Mouse (Mus musculus): ENCODE measurements around the gene Erlin1. TPM values are rescaled to one million over a fixed set of nuclear protein-coding genes. Genes with fewer than 3 reads are reported as not detected.
A peak's percentile ranks its signal among the peaks of the same experiment; 100 is the strongest.

The Erlin1 gene
- polyA plus RNA-seq, 1 experiment from 2014 or later, result 38.9 TPM

DNA sequence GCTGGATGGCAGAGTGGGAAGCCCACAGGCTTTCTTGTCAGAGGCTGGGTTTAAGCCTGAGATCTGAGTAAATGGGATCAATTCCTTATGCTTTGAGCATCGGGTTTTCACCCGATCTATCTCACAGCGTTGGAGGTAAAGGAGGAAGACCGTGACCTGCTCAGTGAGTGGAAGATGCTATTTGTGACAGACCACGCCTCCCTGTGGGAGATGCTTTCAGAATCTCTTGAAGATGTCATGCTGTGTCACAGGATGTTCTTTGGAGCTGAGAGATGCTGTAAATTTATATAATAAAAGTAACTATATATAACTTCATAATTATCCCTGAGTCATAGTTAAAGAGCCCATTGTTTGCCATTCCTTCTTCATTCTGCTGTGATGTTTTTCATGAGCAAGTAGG, 68.9 kb downstream of the Erlin1 start:
- 79% methylated on average over 5 of the region's 5 CpGs for WGBS
- Histone ChIP-seq H3K9me3 (ENCODE audit: control insufficient read depth, low read depth, low read length) (no peaks in the 10 kb centered on the region), H3K27ac (ENCODE audit: low read length) (no peak overlapping the region), H3K9ac (replicated peaks; ENCODE audit: low read depth, low read length) (no peak overlapping the region), H3K27me3 (ENCODE audit: control insufficient read depth, insufficient read depth, low read length) (no peaks in the 10 kb centered on the region), H3K4me2 (replicated peaks; ENCODE audit: low read depth, low read length) (no peak overlapping the region), H3K4me1 (ENCODE audit: control insufficient read depth, insufficient read depth, low read length) (no peaks in the 10 kb centered on the region), H3K36me3 (ENCODE audit: control insufficient read depth, insufficient read depth, low read length) (no peaks in the 10 kb centered on the region), H3K4me3 (ENCODE audit: low read depth, low read length) (no peak overlapping the region)
- no peak for ATAC-seq (ENCODE audit: insufficient number of reproducible peaks, insufficient read depth, low FRiP score, low read depth)

DNA sequence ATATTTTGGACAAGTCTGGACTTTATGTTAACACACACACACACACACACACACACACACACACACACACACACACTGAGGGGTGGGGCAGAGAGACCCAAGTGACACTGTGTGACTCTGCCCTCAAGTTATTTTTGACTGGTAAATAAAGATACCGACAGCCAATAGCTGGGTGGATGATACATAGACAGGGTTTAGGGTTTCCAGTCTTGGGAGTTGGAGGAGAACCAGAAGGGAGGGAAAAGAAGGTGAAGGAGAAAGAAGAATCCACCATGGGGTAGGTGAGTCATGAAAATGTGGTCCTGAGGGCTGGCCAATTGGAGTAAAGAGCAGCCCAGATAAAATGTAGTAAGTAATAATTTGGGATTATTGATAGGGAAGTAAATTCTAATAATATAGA, 69.5 kb downstream of the Erlin1 start:
- no peaks in the 10 kb centered on the region for H3K36me3 ChIP-seq (ENCODE audit: control insufficient read depth, insufficient read depth, low read length)
- no peaks in the 10 kb centered on the region for H3K4me1 ChIP-seq (ENCODE audit: control insufficient read depth, insufficient read depth, low read length)
- H3K9me3 ChIP-seq (ENCODE audit: control insufficient read depth, low read depth, low read length), result no peaks in the 10 kb centered on the region
- no peak overlapping the region for H3K4me3 ChIP-seq (ENCODE audit: low read depth, low read length)
- no peak overlapping the region for H3K27ac ChIP-seq (ENCODE audit: low read length)
- H3K27me3 ChIP-seq (ENCODE audit: control insufficient read depth, insufficient read depth, low read length), result no peaks in the 10 kb centered on the region
- ATAC-seq (ENCODE audit: insufficient number of reproducible peaks, insufficient read depth, low FRiP score, low read depth), result no peak
- 61% methylated on average over 1 of the region's 1 CpGs for whole genome bisulfite sequencing
- no peak overlapping the region for H3K4me2 ChIP-seq (replicated peaks; ENCODE audit: low read depth, low read length)
- no peak overlapping the region for H3K9ac ChIP-seq (replicated peaks; ENCODE audit: low read depth, low read length)

- no peak for ATAC-seq (ENCODE audit: insufficient number of reproducible peaks, insufficient read depth, low FRiP score, low read depth)
Measured at GRCm38 (mm10) chr19:43998802-43999527, 70.6 kb downstream of the Erlin1 start.

DNA sequence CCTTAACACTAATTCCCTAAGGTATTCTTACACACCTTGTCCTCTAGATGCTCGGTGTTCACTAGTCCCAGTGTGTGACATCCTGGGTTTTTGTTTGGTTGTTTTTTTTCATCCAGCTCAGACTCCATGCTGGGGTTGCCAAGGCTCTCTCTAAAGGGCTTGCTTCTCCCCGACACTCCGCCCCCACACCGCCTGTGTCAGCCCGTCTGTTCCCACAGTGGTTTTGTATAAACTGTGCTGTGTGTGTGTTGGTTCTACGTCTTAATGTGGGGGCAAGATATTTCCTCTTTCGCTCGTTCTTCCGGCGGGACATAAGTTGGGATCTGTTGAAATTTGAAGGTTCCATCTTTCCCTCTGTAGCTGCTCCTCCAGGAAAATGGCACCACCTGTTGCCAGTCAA, 71.5 kb downstream of the Erlin1 start:
- Histone ChIP-seq H3K9me3 (ENCODE audit: control insufficient read depth, low read depth, low read length) (no peaks in the 10 kb centered on the region), H3K4me1 (ENCODE audit: control insufficient read depth, insufficient read depth, low read length) (no peaks in the 10 kb centered on the region), H3K27ac (ENCODE audit: low read length) (no peak overlapping the region), H3K36me3 (ENCODE audit: control insufficient read depth, insufficient read depth, low read length) (no peaks in the 10 kb centered on the region), H3K4me3 (ENCODE audit: low read depth, low read length) (no peak overlapping the region), H3K4me2 (replicated peaks; ENCODE audit: low read depth, low read length) (no peak overlapping the region), H3K27me3 (ENCODE audit: control insufficient read depth, insufficient read depth, low read length) (no peaks in the 10 kb centered on the region), H3K9ac (replicated peaks; ENCODE audit: low read depth, low read length) (no peak overlapping the region)
- no peak for ATAC-seq (ENCODE audit: insufficient number of reproducible peaks, insufficient read depth, low FRiP score, low read depth)
- 72% methylated on average over 10 of the region's 10 CpGs for WGBS

More at GRCm38 (mm10) chr19:43998802-43999527, 70.6 kb downstream of the Erlin1 start:
- WGBS, result 81% methylated on average over 11 of the region's 11 CpGs
- no peak overlapping the region for H3K4me3 ChIP-seq (ENCODE audit: low read depth, low read length)
- no peaks in the 10 kb centered on the region for H3K9me3 ChIP-seq (ENCODE audit: control insufficient read depth, low read depth, low read length)
- H3K27me3 ChIP-seq (ENCODE audit: control insufficient read depth, insufficient read depth, low read length), result no peaks in the 10 kb centered on the region
- no peak overlapping the region for H3K27ac ChIP-seq (ENCODE audit: low read length)
- H3K4me2 ChIP-seq (replicated peaks; ENCODE audit: low read depth, low read length), result no peak overlapping the region
- H3K9ac ChIP-seq (replicated peaks; ENCODE audit: low read depth, low read length), result no peak overlapping the region
- no peaks in the 10 kb centered on the region for H3K36me3 ChIP-seq (ENCODE audit: control insufficient read depth, insufficient read depth, low read length)
- no peaks in the 10 kb centered on the region for H3K4me1 ChIP-seq (ENCODE audit: control insufficient read depth, insufficient read depth, low read length)

DNA sequence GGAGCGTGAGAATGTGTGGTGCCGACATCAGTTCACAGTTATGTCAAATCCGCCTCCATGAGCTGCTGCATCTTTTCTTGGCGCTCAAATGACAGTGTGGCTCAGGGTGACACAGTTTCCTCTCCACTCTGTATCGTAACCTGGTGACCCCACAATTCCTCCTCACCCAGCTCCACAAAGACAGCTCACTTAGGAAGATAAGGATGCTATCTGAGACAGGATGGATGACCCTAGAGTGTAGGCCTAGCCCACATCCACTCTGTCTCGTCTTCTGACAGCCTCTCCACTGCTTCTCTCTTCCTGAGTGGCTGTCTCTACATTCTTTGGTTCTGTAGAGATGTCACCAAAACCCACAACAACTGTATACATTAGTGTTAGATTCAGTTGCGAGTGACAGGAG, 74.2 kb downstream of the Erlin1 start:
- Histone ChIP-seq H3K9ac (replicated peaks; ENCODE audit: low read depth, low read length) (no peak overlapping the region), H3K9me3 (ENCODE audit: control insufficient read depth, low read depth, low read length) (no peaks in the 10 kb centered on the region), H3K4me2 (replicated peaks; ENCODE audit: low read depth, low read length) (no peak overlapping the region), H3K4me3 (ENCODE audit: low read depth, low read length) (no peak overlapping the region), H3K27me3 (ENCODE audit: control insufficient read depth, insufficient read depth, low read length) (no peaks in the 10 kb centered on the region), H3K36me3 (ENCODE audit: control insufficient read depth, insufficient read depth, low read length) (no peaks in the 10 kb centered on the region), H3K27ac (ENCODE audit: low read length) (no peak overlapping the region), H3K4me1 (ENCODE audit: control insufficient read depth, insufficient read depth, low read length) (no peaks in the 10 kb centered on the region)
- no peak for ATAC-seq (ENCODE audit: insufficient number of reproducible peaks, insufficient read depth, low FRiP score, low read depth)
- 51% methylated on average over 7 of the region's 7 CpGs for WGBS

- no peaks in the 10 kb centered on the region for H3K9me3 ChIP-seq (ENCODE audit: control insufficient read depth, low read depth, low read length)
- H3K4me1 ChIP-seq (ENCODE audit: control insufficient read depth, insufficient read depth, low read length), result no peaks in the 10 kb centered on the region
- no peak overlapping the region for H3K4me3 ChIP-seq (ENCODE audit: low read depth, low read length)
- WGBS, result 51% methylated on average over 4 of the region's 4 CpGs
- no peak overlapping the region for H3K9ac ChIP-seq (replicated peaks; ENCODE audit: low read depth, low read length)
- no peak for ATAC-seq (ENCODE audit: insufficient number of reproducible peaks, insufficient read depth, low FRiP score, low read depth)
- H3K4me2 ChIP-seq (replicated peaks; ENCODE audit: low read depth, low read length), result no peak overlapping the region
- no peak overlapping the region for H3K27ac ChIP-seq (ENCODE audit: low read length)
- H3K36me3 ChIP-seq (ENCODE audit: control insufficient read depth, insufficient read depth, low read length), result no peaks in the 10 kb centered on the region
- H3K27me3 ChIP-seq (ENCODE audit: control insufficient read depth, insufficient read depth, low read length), result no peaks in the 10 kb centered on the region
Measured at GRCm38 (mm10) chr19:43992464-43992863, 77.1 kb downstream of the Erlin1 start.

- Histone ChIP-seq H3K4me3 (ENCODE audit: low read depth, low read length) (no peak overlapping the region), H3K9ac (replicated peaks; ENCODE audit: low read depth, low read length) (no peak overlapping the region), H3K4me1 (ENCODE audit: control insufficient read depth, insufficient read depth, low read length) (no peaks in the 10 kb centered on the region), H3K27ac (ENCODE audit: low read length) (no peak overlapping the region), H3K4me2 (replicated peaks; ENCODE audit: low read depth, low read length) (no peak overlapping the region), H3K27me3 (ENCODE audit: control insufficient read depth, insufficient read depth, low read length) (no peaks in the 10 kb centered on the region), H3K9me3 (ENCODE audit: control insufficient read depth, low read depth, low read length) (no peaks in the 10 kb centered on the region), H3K36me3 (ENCODE audit: control insufficient read depth, insufficient read depth, low read length) (no peaks in the 10 kb centered on the region)
- ATAC-seq (ENCODE audit: insufficient number of reproducible peaks, insufficient read depth, low FRiP score, low read depth), result no peak
- WGBS, result 79% methylated on average over 8 of the region's 8 CpGs
Measured at GRCm38 (mm10) chr19:43990362-43990761, 79.2 kb downstream of the Erlin1 start.

- Histone ChIP-seq H3K4me3 (ENCODE audit: low read depth, low read length) (peak within 1 kb of the TSS; percentile 22), H3K27me3 (ENCODE audit: control insufficient read depth, insufficient read depth, low read length) (no peaks in the 10 kb centered on the region), H3K4me1 (ENCODE audit: control insufficient read depth, insufficient read depth, low read length) (0 out of 2 replicates have a peak, but pooled peaks cover 3% of the 10 kb centered on the region), H3K9me3 (ENCODE audit: control insufficient read depth, low read depth, low read length) (no peaks in the 10 kb centered on the region), H3K9ac (replicated peaks; ENCODE audit: low read depth, low read length) (no peak within 1 kb of the TSS), H3K36me3 (ENCODE audit: control insufficient read depth, insufficient read depth, low read length) (no peaks in the 10 kb centered on the region), H3K27ac (ENCODE audit: low read length) (peak within 1 kb of the TSS; percentile 58; the same call in 1 of the 2 replicates), H3K4me2 (replicated peaks; ENCODE audit: low read depth, low read length) (peak within 1 kb of the TSS; percentile 29)
- WGBS, result 13% methylated on average over 30 of the region's 30 CpGs
- peak; percentile 77 for ATAC-seq (ENCODE audit: insufficient number of reproducible peaks, insufficient read depth, low FRiP score, low read depth)
Measured at GRCm38 (mm10) chr19:43986069-43986794, 83.4 kb downstream of the Erlin1 start, which contains the start of gene Cpn1. Cpn1 (minus strand) TSS chr19:43986556.

Measured in stomach, embryonic 14.5 days (tissue).